Mouse (Mus musculus): ENCODE data around the gene Spta1.

Spta1 gene

DNA sequence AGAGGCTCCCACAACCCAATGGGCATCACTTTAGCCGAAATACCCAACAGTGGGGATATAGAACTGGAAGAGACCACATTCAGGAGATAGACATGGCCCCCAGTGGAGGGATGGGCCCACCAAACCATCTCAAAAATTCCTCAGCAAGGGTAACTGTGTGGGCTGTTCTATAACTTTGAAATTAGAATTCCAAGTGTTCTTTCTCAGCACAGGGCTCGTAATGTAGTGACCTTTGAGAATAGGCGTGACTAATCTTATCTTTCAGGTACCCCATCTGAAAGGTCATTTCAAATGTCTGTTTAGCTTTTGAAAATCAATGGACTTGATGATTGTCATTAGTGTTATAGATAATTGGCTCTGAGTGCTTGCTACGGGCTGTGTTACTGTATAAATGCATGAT is 95.2 kb downstream of the Spta1 start:
- no peak for DNase-seq (ENCODE audit: low spot score)

- DNase-seq (ENCODE audit: low spot score) = no peak
Measured at GRCm38 (mm10) chr1:174269162-174269561, 96.6 kb downstream of the Spta1 start.

DNA sequence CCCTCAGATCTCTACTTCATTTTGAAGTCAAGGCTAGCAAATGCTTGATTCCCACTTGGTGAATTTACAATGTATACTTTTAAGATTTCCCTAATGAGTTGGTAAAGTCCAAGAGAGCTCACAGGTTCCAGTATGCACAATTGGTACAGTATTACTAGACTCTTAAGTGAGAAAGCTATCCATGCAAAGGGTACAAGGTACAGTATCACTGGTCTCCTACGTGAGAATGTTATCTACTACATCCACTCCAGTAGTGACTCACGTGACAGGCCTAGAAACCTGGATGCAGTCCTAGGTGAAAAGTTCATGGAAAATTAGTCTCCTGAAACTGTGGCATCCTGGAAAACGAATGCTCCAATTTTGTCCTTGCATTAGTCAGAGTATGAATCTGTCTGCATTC is 98.1 kb downstream of the Spta1 start:
- no peak for DNase-seq (ENCODE audit: low spot score)
